Mouse (Mus musculus) kidney, adult 2 months (tissue): ENCODE measurements at regions not wholly inside any gene's neighbourhood (a gene's known extent, or its start where the extent isn't known, plus 50 kb on each side); places are given as distances from the start of the nearest gene placed in this dataset.

Experiments used
- CTCF ChIP-seq: fragments of 200-500 bp; conservative IDR thresholded peaks from 2 replicates; pipeline ENCODE4 v1.5.1; 2011; ENCODE audit warnings: low read depth, mild to moderate bottlenecking, control low read depth, low read length, moderate library complexity, mixed read lengths; ENCODE audit not compliant: insufficient read depth, insufficient read length
- POLR2A ChIP-seq: fragments of 200-500 bp; IDR thresholded peaks from one replicate; pipeline ENCODE4 v1.6.1; 2011; ENCODE audit warnings: low read depth, low read length, control low read depth

DNA sequence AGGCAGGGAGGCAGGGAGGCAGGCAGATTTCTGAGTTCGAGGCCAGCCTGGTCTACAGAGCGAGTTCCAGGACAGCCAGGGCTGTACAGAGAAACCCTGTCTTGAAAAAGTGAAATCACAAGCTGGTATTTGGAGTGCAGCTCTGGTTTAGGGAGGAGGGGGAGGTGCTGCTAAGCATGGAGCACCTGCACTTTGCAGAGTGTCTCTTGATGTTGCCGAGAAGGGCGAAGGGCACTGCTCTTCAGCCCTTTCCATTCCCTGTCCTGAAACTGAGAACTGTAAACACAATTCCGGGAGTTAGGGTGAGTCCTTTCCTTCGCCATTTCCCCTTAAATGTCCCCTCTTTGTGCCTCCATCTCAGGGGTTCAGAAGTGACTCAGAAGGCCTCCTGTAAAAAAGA, 101.6 kb downstream of the Cand1 start:
- TF ChIP-seq POLR2A (no peak), CTCF (no peak)
